17 mouse cellular contexts compared by ENCODE assay signal in genomic region chr6:70730828-70731227, GRCm38 (mm10).
A peak's percentile ranks its signal among the peaks of the same experiment; 100 is the strongest.
DNase-seq lines count a peak whose midpoint lies in the region; ATAC-seq and TF ChIP-seq lines count a peak whose summit lies in the region.
"Had no signal": no experiment of that assay in that cellular context is flagged by ENCODE, and none has a peak within 500 bp of the region (broad histone marks: within the 10 kb centered on the region; RNA-seq: fewer than 3 reads in every experiment).

No protein-coding gene starts in this region.

- no peak for TF ChIP-seq CTCF in heart, adult 2 months (IDR thresholded peaks at IDR 0.05)

- no peak for TF ChIP-seq POLR2A in heart, adult 2 months (IDR thresholded peaks at IDR 0.05; ENCODE audit: insufficient read depth, low read depth, low read length)

- ATAC-seq in heart, embryonic 12.5 days (ENCODE audit: insufficient number of reproducible peaks, low FRiP score), result peak; percentile 29; the same call in 1 of the 2 replicates
- ATAC-seq in liver, embryonic 12.5 days, result peak; percentile 84
- ATAC-seq in megakaryocyte progenitor cell, adult 5-6 weeks (replicated peaks; ENCODE audit: poor library complexity), result peak; percentile 90
- ATAC-seq: hindbrain, postnatal 0 days; intestine, postnatal 0 days had no signal

- no peak for TF ChIP-seq EP300 in heart, adult 2 months (IDR thresholded peaks at IDR 0.05; ENCODE audit: insufficient read depth, low read depth, low read length)

- no peak for DNase-seq in heart, adult 2 months
- peak; percentile 71 for DNase-seq in c-Kit-positive CD71-positive TER-119-negative erythroid progenitor cells, embryonic 14.5 days (ENCODE audit: low read depth)
- no peak for DNase-seq in thymus, postnatal 14 days
- DNase-seq in embryo, embryonic 9.5 days (ENCODE audit: extremely low spot score), result no peak
- no peak for DNase-seq in midbrain, embryonic 10.5 days (ENCODE audit: low spot score)
- DNase-seq: adrenal gland, adult 2 months; cerebellum, adult 9-11 months; heart, postnatal 4 days; midbrain, embryonic 14.5 days; thymus, postnatal 25 days had no signal

- H3K79me2 ChIP-seq in heart, adult 2 months (replicated peaks; ENCODE audit: control insufficient read depth, insufficient read depth, low read length), result no peaks in the 10 kb centered on the region

- H3K27me3 ChIP-seq in heart, embryonic 12.5 days (replicated peaks), result no peaks in the 10 kb centered on the region
- H3K27me3 ChIP-seq in heart, adult 2 months (ENCODE audit: control insufficient read depth, insufficient read depth, low read length), result no peaks in the 10 kb centered on the region
- no peaks in the 10 kb centered on the region for H3K27me3 ChIP-seq in liver, embryonic 12.5 days (replicated peaks)
- no peaks in the 10 kb centered on the region for H3K27me3 ChIP-seq in midbrain, embryonic 10.5 days (ENCODE audit: low read depth, poor library complexity, severe bottlenecking)

- H3K36me3 ChIP-seq in heart, embryonic 12.5 days, result no peaks in the 10 kb centered on the region
- H3K36me3 ChIP-seq in heart, adult 2 months (ENCODE audit: control insufficient read depth, insufficient read depth, low read length), result no peaks in the 10 kb centered on the region
- no peaks in the 10 kb centered on the region for H3K36me3 ChIP-seq in liver, embryonic 12.5 days
- H3K36me3 ChIP-seq in midbrain, embryonic 10.5 days, result no peaks in the 10 kb centered on the region
- H3K36me3 ChIP-seq: forebrain, embryonic 10.5 days had no signal

- H3K4me1 ChIP-seq in heart, embryonic 12.5 days (replicated peaks), result no peaks in the 10 kb centered on the region
- H3K4me1 ChIP-seq in heart, adult 2 months (ENCODE audit: control insufficient read depth, insufficient read depth, low read length), result no peaks in the 10 kb centered on the region
- H3K4me1 ChIP-seq in liver, embryonic 12.5 days, result peaks cover 70% of the 10 kb centered on the region
- H3K4me1 ChIP-seq in midbrain, embryonic 10.5 days, result no peaks in the 10 kb centered on the region
- H3K4me1 ChIP-seq: forebrain, embryonic 10.5 days had no signal

- no peaks in the 10 kb centered on the region for H3K9me3 ChIP-seq in heart, embryonic 12.5 days (replicated peaks)
- H3K9me3 ChIP-seq in liver, embryonic 12.5 days (replicated peaks), result no peaks in the 10 kb centered on the region
- no peaks in the 10 kb centered on the region for H3K9me3 ChIP-seq in midbrain, embryonic 10.5 days (replicated peaks)
- H3K9me3 ChIP-seq: forebrain, embryonic 10.5 days had no signal

- intact Hi-C loops in heart, adult 2 months (cut with DNase I), result no loop called here

- no peak overlapping the region for H3K9ac ChIP-seq in heart, embryonic 12.5 days
- no peak overlapping the region for H3K9ac ChIP-seq in heart, adult 2 months (ENCODE audit: low read depth, low read length)
- no peak overlapping the region for H3K9ac ChIP-seq in liver, embryonic 12.5 days

- no peak overlapping the region for H3K27ac ChIP-seq in heart, embryonic 12.5 days (ENCODE audit: poor library complexity, severe bottlenecking)
- no peak overlapping the region for H3K27ac ChIP-seq in heart, adult 2 months
- peak overlapping the region; percentile 86 for H3K27ac ChIP-seq in liver, embryonic 12.5 days
- no peak overlapping the region for H3K27ac ChIP-seq in midbrain, embryonic 10.5 days (replicated peaks)
- H3K27ac ChIP-seq: forebrain, embryonic 10.5 days; hindbrain, postnatal 0 days; macrophage had no signal

- H3K4me2 ChIP-seq in heart, embryonic 12.5 days, result no peak overlapping the region
- H3K4me2 ChIP-seq in liver, embryonic 12.5 days, result peak overlapping the region; percentile 38

- H3K4me3 ChIP-seq in heart, embryonic 12.5 days, result no peak overlapping the region
- no peak overlapping the region for H3K4me3 ChIP-seq in heart, adult 2 months
- no peak overlapping the region for H3K4me3 ChIP-seq in liver, embryonic 12.5 days
- H3K4me3 ChIP-seq in midbrain, embryonic 10.5 days, result no peak overlapping the region
- H3K4me3 ChIP-seq: forebrain, embryonic 10.5 days had no signal

Comparison
In these comparisons a context has a peak if more than half of its experiments do, and no peak if none do; other contexts are left out.
1. ATAC-seq: peak in every context shown above with its lines; median percentile 90 in megakaryocyte progenitor cell, adult 5-6 weeks; 84 in liver, embryonic 12.5 days; 29 in heart, embryonic 12.5 days.